Mouse (Mus musculus): ENCODE results near the gene Lgals1. TPM values are rescaled to one million over a fixed set of nuclear protein-coding genes. Genes with fewer than 3 reads are reported as not detected.
A peak's percentile ranks its signal among the peaks of the same experiment; 100 is the strongest.
"Not testable (repeated sequence)": the region's sequence is repeated elsewhere in the genome, so short reads cannot be mapped to it uniquely, and the experiment has no call there.

Gene Lgals1
- polyA plus RNA-seq (2012; rRNA removed) = 233 and 310 TPM in 2 replicates

GRCm38 (mm10) chr15:78926021-78926919 lies at the start of gene Lgals1:
Gene Lgals1 (plus strand): TSS chr15:78926725.
- WGBS = 10% methylated on average over 20 of the region's 20 CpGs
- DNase-seq (ENCODE audit: low read depth, low spot score) = no peak

GRCm38 (mm10) chr15:78876991-78877809 lies 49.3 kb upstream of the Lgals1 start, which contains the start of gene Gga1:
Gene Gga1 (plus strand): TSS chr15:78877190.
- WGBS = 1% methylated on average over 95 of the region's 95 CpGs
- DNase-seq (ENCODE audit: low read depth, low spot score) = peak; percentile 87

- no peak for DNase-seq (ENCODE audit: low read depth, low spot score)
- 2% methylated on average over 17 of the region's 17 CpGs for WGBS
Measured at GRCm38 (mm10) chr15:78877810-78878390, 48.6 kb upstream of the Lgals1 start.

GRCm38 (mm10) chr15:78878792-78879516 lies 47.6 kb upstream of the Lgals1 start:
- DNase-seq (ENCODE audit: low read depth, low spot score) = not testable (repeated sequence)

GRCm38 (mm10) chr15:78880432-78880831 lies 46.1 kb upstream of the Lgals1 start:
- no peak for DNase-seq (ENCODE audit: low read depth, low spot score)
- 91% methylated on average over 8 of the region's 8 CpGs for WGBS

More at GRCm38 (mm10) chr15:78878792-78879516, 47.6 kb upstream of the Lgals1 start:
- 13% methylated on average over 7 of the region's 7 CpGs for WGBS

- DNase-seq (ENCODE audit: low read depth, low spot score) = no peak
- WGBS = 89% methylated on average over 3 of the region's 3 CpGs
Measured at GRCm38 (mm10) chr15:78881828-78882227, 44.7 kb upstream of the Lgals1 start.

GRCm38 (mm10) chr15:78889401-78889853 lies 37.1 kb upstream of the Lgals1 start:
- no peak for DNase-seq (ENCODE audit: low read depth, low spot score)
- 47% methylated on average over 13 of the region's 13 CpGs for WGBS

GRCm38 (mm10) chr15:78892440-78892839 lies 34.1 kb upstream of the Lgals1 start:
- WGBS = 72% methylated on average over 7 of the region's 7 CpGs
- DNase-seq (ENCODE audit: low read depth, low spot score) = no peak

GRCm38 (mm10) chr15:78894726-78895125 lies 31.8 kb upstream of the Lgals1 start:
- DNase-seq (ENCODE audit: low read depth, low spot score) = no peak

GRCm38 (mm10) chr15:78895741-78896140 lies 30.8 kb upstream of the Lgals1 start:
- WGBS = 63% methylated on average over 2 of the region's 2 CpGs
- no peak for DNase-seq (ENCODE audit: low read depth, low spot score)

More at GRCm38 (mm10) chr15:78894726-78895125, 31.8 kb upstream of the Lgals1 start:
- WGBS = 75% methylated on average over 13 of the region's 13 CpGs

GRCm38 (mm10) chr15:78896149-78896548 lies 30.4 kb upstream of the Lgals1 start:
- no peak for DNase-seq (ENCODE audit: low read depth, low spot score)
- WGBS = 77% methylated on average over 3 of the region's 3 CpGs

- no peak for DNase-seq (ENCODE audit: low read depth, low spot score)
- WGBS = 88% methylated on average over 4 of the region's 4 CpGs
Measured at GRCm38 (mm10) chr15:78897488-78897887, 29.0 kb upstream of the Lgals1 start.

- 70% methylated on average over 6 of the region's 6 CpGs for WGBS
- no peak for DNase-seq (ENCODE audit: low read depth, low spot score)
Measured at GRCm38 (mm10) chr15:78898507-78899001, 28.0 kb upstream of the Lgals1 start.

GRCm38 (mm10) chr15:78899409-78899739 lies 27.2 kb upstream of the Lgals1 start, which contains the start of gene Gm49510:
Gene Gm49510 (plus strand): TSS chr15:78899667.
- WGBS = 2% methylated on average over 20 of the region's 20 CpGs
- DNase-seq (ENCODE audit: low read depth, low spot score) = no peak

- no peak for DNase-seq (ENCODE audit: low read depth, low spot score)
- WGBS = 6% methylated on average over 47 of the region's 47 CpGs
Measured at GRCm38 (mm10) chr15:78899740-78900584, 26.6 kb upstream of the Lgals1 start, which contains the start of gene Sh3bp1. Gene Sh3bp1 (plus strand): TSS chr15:78899768.

- no peak for DNase-seq (ENCODE audit: low read depth, low spot score)
- WGBS = 31% methylated on average over 18 of the region's 18 CpGs
Measured at GRCm38 (mm10) chr15:78900585-78901421, 25.7 kb upstream of the Lgals1 start.

- WGBS = 72% methylated on average over 8 of the region's 8 CpGs
- DNase-seq (ENCODE audit: low read depth, low spot score) = no peak
Measured at GRCm38 (mm10) chr15:78901422-78901789, 25.1 kb upstream of the Lgals1 start.
